Mouse (Mus musculus): ENCODE data around the gene Gabrb1.

The Gabrb1 gene

DNA sequence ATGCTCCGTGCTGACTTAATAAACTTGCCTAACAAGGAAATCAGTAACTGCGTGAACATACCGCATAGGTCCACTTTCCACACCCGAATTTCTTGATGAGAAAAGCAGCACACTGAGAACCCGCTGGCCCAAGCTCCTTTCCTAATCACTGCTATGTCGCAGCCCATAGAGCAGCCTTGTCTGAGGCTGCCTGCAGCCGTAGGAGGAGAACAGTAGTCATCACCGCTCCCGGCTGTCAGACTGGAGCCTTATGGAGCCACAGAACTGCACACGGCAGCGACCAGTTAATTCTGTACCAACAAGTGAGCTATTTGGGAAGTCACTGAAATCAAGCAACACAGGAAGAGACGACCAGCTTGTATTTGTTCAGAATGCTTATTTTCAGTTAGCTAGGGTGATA lies 500.8 kb downstream of the Gabrb1 start:
- in situ Hi-C loops (cut with MboI; ENCODE audit: low sequenced_read_pairs): no loop called here

DNA sequence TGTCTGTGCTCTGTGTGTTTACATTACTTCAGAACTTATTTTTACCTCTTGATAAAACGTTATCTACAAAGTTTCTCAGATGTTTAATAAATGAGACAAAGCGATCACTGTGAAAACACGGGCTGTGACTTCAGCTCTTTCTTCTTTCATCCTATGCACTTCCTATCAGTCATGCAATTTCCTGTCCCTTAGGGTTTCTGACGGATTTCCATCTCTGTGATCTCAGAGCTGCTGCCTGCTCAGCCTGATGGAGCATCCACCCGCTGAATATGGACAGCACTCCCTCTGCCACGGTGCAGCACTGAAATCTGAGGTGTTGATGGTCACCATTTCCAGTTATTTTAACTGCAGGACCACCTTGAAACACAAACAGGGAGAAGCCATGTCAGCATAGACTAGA lies 501.6 kb downstream of the Gabrb1 start:
- in situ Hi-C loops (cut with MboI; ENCODE audit: low sequenced_read_pairs): no loop called here

DNA sequence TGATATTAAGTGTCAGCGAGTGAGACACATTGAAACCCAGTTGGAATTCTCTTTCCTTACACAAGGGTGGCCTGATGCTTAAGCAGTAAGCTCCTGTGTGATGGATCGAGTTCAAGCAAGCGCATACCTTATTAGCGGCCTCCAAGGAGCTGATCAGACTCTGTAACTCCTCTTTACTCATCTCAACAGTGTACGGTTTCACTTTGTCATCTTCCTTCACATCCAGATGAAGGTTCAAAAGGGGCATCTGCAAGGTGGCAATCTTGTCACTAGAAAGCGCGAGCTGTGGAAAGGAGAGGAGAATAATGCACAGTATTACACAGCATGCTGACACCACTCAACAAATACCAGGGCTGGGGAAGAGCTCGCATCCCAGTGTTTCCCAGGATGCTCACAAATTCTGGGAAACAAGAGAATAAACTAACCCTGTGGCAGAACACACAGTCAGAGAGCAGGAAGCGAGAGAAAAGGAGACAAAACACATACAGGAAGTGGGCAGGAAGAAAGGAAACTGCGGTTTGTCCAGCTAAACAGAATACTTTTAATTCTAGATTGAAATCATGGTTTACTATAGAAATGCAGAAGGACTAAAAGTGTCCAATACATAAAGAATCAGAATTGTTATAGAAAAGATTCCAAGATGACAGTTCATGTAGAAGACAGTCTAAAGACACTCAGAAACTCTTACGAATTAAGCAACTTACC lies 503.0 kb downstream of the Gabrb1 start:
- in situ Hi-C loops (cut with MboI; ENCODE audit: low sequenced_read_pairs): no loop called here

DNA sequence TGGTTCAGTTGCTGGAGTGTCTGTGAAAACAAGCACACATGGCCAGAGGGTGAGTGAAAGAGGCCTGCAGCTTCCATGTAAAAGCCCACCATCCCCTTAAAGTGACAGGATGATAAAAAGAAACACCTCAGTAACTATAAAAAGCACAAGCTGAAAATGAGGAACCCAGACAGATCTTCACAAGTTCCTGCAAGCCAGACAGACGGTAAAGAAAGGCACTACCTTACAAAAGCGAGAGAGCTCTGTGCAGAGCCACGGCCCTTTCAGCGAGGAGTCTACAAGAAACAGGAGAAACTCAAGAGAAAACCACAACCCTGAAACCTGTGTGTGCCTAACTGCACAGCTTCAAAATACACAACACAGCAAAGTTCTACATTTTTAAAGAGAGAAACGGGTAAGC lies 504.9 kb downstream of the Gabrb1 start:
- in situ Hi-C loops (cut with MboI; ENCODE audit: low sequenced_read_pairs): no loop called here

DNA sequence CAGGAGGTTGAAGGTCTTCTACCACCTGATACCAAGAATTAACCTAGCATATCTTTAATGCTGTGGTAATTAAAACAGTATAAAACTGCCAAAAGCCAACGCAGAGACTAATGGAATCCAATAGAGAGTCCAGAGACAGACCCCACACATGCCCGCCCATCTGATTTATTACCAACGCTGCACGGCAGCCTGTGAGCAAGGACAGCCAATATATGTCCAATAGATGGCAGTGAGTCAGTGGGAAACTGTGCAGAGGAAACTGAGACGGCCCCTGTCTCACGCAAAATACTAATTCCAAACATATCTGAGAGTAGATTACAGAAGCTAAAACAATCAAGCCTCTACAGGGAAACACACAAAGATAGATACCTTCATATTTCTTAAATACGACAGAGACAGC lies 506.5 kb downstream of the Gabrb1 start:
- in situ Hi-C loops (cut with MboI; ENCODE audit: low sequenced_read_pairs): no loop called here

DNA sequence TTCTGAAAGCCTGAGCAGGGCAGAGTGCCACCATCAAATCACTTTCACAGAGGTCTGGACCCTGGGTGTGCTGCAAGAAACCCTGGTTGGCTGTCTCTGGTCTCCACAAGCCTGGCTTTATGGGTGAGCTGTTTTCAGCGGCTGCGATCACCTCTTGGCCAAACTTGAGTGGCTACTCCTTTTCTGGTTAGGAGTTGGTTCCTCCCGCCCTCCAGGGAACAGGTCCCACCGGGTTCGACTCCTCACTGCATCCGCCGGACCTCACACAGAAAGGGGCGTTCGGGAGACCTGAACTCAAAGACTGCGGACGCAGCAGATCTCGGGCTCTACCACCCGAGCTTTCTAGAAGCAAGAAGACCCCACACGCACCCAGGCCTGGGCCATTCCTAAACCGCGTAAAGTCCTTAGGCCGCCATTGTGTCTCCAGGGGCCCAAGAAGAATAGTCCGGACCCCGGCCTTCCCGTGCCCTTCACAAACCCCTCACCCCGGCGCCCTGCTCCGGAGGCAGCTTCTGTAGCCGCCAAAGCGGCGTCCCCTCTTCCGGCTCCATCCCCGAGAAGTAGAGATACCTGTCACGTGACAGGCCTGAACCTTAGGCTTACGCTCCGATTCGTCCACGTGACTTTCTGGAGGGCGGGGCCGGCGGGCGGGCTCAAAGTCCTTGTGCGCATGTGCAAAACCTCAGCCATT lies 509.8 kb downstream of the Gabrb1 start, which contains the start of gene Commd8:
Gene Commd8 (minus strand): TSS at position 596 of the 691 bp plus-strand sequence.
- in situ Hi-C loops (cut with MboI; ENCODE audit: low sequenced_read_pairs): no loop called here

DNA sequence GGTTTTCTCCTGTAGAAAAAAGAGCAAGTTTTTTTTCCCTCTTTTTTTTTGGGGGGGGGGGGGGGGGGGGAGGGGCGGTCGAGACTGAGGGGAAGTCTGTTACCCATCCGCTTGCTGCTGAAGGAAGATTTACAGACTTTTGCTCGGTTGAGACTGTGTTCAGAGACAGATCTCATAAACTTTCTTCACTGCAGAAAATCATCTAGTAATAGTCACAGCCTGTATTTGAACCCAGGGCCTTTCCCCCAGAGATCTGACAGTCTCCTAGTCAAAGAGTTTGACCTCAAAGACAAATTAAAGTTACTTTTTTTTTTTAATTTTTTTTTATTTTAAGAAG lies 510.3 kb downstream of the Gabrb1 start:
- in situ Hi-C loops (cut with MboI; ENCODE audit: low sequenced_read_pairs): no loop called here

DNA sequence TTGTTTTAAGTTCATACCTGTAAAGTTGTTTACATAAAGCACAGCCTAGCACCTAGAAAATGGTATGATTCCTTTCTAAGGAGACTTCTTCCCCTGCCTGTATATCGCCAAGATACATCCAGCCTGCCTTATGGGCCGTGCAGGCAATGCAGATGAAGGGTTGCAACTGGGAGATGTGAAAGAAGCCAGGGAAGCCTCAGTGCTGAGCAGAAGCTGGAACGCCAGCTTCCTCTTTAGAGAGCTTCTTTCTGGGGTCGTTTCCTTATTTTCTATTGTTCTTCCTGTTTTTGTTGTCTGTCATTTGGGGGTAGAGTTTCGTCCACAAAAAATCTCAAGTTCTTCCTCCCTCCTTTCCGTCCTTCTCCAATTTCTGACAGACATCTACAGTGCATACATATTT lies 512.2 kb downstream of the Gabrb1 start:
- in situ Hi-C loops (cut with MboI; ENCODE audit: low sequenced_read_pairs): loop anchor here (10.0 kb wide), 1 partner anchor 95 kb away; no protein-coding TSS in a partner anchor

DNA sequence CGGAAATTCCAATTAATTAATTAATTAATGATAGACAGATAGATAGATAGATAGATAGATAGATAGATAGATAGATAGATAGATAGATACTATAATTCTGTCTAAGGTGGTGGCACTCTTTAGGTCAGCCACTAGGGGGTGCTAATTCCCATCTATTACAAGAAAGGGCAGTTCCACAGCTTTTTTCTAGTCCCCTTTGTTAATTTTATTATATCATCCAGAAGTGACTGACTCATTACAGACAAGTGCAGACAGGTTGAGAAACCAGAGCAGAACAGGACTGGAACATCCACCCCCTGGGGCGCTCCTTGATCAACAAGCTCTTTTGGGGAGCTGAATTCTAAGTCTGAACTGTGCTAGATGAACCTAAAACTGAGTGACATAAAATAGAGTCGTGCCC lies 514.8 kb downstream of the Gabrb1 start:
- in situ Hi-C loops (cut with MboI; ENCODE audit: low sequenced_read_pairs): loop anchor here (10.0 kb wide), 1 partner anchor 92 kb away; no protein-coding TSS in a partner anchor

DNA sequence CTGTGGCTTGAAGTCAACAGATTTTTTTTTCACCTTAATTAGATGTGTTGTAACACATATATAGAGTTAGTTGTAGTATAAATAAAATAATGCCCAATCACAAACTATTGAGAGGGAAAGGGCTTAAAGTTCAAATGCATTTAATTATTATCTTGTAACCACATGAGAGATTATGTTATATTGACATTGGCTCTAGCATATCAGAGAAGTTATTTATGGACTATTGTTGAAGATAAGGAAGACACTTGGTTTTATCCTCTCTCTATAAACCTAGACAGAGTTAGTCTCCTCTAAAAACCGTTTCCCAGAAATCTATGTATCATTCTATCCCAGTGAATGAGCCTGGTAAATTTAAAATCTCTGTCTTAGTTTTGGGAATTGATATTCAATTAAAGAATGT lies 515.6 kb downstream of the Gabrb1 start:
- in situ Hi-C loops (cut with MboI; ENCODE audit: low sequenced_read_pairs): loop anchor here (10.0 kb wide), 1 partner anchor 91 kb away; no protein-coding TSS in a partner anchor

DNA sequence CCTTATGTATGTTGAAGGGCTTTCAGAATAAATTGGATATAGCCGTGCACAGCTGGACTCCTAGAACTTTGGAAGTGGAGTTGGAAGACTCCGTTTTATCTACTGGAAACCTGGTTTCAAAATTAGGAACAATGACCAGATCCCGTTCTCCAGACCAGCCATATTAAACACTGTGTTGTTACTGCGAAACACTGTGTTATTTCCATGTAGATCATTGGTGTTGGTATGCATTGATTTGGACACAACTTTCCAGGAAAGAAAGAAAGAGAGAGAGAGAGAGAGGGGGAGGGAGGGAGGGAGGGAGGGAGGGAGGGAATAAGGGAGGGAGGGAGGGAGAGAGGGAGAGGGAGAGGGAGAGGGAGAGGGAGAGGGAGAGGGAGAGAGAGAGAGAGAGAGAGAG lies 517.1 kb downstream of the Gabrb1 start:
- in situ Hi-C loops (cut with MboI; ENCODE audit: low sequenced_read_pairs): loop anchor here (10.0 kb wide), 1 partner anchor 90 kb away; no protein-coding TSS in a partner anchor

DNA sequence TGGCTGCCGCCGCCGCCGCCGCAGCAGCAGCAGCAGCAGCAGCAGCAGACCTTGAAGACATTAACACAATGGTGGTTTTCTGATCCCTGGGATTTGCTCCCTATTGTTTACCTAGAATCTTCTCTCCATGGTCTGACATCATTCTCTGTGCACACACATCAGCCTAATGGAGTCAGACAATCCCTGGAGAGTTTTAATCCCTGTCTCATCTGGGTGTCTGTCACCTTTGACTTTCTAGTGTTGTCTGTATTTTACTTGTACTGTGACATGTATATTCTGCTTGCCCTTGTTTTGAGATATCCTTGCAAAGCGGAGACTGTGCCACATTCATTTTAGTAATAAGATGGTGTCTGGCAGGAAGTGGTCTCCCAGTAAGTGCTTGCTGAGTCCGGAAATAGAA lies 517.6 kb downstream of the Gabrb1 start:
- in situ Hi-C loops (cut with MboI; ENCODE audit: low sequenced_read_pairs): loop anchor here (10.0 kb wide), 1 partner anchor 89 kb away; no protein-coding TSS in a partner anchor

DNA sequence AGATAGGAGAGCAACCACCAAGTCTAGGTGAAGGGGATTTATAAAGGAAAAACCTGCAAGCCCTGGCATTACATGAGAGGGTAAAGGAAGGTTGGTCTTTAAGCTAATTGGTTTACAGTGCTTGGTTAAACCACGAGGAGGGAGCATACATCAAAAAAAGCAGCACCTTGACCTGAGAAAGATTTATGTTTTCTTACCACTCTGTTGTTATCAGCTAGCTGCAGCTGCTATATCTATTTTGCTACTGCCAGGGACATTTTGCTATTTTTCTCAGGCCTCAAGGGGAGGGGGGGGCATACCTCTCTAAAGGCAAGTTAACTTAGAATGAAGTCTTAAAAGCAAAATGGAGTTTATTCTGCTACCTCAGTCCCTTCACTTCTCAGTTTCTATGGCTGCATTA lies 523.3 kb downstream of the Gabrb1 start:
- in situ Hi-C loops (cut with MboI; ENCODE audit: low sequenced_read_pairs): no loop called here

DNA sequence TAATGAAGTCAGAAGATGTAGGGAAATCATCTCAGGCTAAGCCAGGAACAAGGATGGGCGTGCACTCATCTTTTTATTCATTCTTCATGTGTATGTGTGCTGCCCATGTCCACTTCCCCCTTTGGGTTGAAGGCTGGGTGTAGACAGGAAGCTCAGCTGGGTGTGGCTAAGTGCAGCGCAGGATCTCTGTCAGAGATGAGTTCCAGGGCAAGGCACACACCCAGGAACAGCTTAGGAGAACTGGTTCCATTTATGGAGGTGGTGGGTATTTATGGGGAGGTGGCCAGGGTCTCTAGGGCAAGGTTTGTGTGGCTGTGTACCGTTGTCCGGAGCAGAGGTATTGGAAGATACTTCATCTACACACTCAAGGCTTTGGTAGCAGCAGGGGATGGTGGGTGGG lies 524.9 kb downstream of the Gabrb1 start:
- in situ Hi-C loops (cut with MboI; ENCODE audit: low sequenced_read_pairs): no loop called here

DNA sequence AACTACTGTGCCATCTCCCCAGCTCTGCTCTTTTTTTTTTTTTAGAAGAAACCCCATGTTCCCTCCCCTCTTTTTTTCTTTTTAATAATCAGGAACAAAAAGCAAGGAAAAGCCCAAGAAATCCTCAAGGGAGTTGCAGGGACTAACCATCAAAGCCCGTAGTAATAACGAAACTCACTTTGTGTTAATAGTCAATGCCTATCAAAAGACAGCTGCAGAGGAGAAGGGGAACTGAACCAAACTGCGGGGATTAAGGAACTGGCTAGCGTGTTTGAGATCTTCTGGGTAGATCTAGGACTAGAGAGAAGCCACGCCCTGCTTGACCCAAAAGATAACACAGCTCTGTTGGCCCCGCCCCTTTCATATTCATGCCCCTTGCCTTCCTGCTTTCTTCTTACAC lies 526.0 kb downstream of the Gabrb1 start:
- in situ Hi-C loops (cut with MboI; ENCODE audit: low sequenced_read_pairs): no loop called here

DNA sequence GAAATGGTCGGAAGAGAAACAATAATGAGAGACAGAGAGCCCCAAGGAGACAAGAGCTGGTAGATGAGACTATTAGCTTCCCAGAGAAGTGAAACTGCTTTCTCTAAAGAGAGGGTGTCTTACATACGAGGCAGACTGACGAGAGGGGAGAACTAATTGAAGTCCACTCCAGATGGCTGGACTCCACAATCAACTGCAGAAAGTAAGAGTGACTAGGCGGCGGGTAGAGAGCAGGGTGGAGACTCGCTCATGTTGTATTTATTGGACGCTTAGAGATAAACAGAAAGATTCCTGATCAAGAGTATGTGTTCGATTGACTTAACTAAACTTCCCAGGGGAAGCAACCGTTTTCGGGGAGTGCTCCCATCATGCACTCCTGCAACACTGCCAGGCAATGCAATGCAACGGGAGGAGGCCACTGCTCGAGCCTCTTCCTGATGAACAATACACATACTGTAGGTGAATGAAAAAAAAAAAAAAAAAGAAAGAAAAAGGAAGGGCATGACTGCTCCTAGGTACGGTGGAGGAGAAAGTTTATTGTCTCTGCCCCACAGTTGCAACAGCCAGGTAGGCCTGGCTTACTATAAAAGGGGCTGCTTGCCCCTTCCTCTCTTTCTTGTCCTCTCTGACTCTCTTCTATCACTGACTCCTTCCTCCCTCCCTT lies 526.7 kb downstream of the Gabrb1 start:
- in situ Hi-C loops (cut with MboI; ENCODE audit: low sequenced_read_pairs): no loop called here

DNA sequence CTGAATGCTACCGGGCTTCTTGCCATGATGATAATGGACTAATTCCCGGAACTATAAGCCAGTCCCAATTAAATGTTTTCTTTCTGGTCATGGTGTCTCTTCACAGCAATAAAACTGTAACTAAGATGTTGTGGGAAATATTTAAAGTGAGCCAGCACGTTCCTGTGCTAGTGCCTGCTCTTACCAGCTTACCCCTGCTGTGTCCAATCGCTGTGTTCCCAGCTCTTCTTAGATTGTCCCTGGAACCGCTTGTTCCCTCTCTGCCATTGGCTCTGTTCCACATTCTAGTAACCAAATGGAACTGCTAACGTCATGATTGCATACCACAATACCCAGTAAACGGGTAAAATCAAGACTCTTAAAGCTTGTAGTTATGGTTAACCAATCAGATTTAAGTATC lies 533.2 kb downstream of the Gabrb1 start:
- in situ Hi-C loops (cut with MboI; ENCODE audit: low sequenced_read_pairs): no loop called here

DNA sequence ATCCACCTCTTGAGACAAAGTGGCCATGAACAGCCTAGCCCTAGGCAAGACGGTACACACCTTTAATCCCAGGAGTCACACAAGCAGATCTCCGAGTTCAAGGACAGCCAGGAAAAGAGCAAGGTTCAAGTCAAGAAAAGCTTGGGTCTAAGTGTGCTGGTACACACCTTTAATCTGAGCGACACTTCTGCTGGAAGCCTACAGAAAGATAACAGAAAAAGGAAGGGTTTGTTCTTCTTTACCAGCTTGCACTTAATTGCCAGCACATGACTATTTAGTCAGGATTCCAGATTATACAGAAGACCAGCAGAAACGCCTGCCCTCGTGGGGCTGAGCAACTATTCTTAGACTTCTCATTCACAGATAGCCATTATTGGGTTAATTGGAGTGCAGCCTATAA lies 534.0 kb downstream of the Gabrb1 start:
- in situ Hi-C loops (cut with MboI; ENCODE audit: low sequenced_read_pairs): no loop called here

DNA sequence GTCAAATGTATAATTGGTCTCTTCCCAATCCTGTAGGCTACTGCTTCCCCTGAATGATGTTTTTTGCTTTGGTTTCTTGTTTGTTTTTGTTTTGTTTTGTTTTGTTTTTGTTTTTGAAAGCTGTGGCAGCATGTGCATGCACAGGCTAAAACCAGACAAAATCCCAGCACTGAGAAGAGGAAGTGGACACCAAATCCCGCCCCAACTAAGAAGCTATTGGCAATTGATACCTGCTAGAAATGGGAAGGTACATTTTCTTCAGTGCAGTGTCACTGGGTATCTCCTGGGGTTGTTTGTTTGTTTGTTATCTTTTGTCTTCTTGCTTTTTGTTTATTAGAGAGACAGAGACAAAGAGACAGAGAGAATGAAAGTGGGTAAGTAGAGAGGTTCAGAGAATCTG lies 537.5 kb downstream of the Gabrb1 start:
- in situ Hi-C loops (cut with MboI; ENCODE audit: low sequenced_read_pairs): no loop called here
